Mouse (Mus musculus) CH12.LX (cell line): Measurements from ENCODE around the gene Eya2. TPM values are rescaled to one million over a fixed set of nuclear protein-coding genes. Genes with fewer than 3 reads are reported as not detected.

Experiments used
- DNase-seq: peaks from one replicate; pipeline ENCODE4 v3.0.0-alpha.2; 2013; ENCODE audit errors: extremely low read depth
- H3K27ac ChIP-seq: 2 replicates; pipeline ENCODE4 v1.5.1; 2012; ENCODE audit warnings: low read depth, mild to moderate bottlenecking, control low read depth, moderate library complexity; ENCODE audit not compliant: insufficient read depth
- H3K27me3 ChIP-seq: replicated peaks from 2 replicates; pipeline ENCODE3; 2012; ENCODE audit warnings: inconsistent platforms
- H3K36me3 ChIP-seq, 2 experiments: replicated peaks in 1 of 2; 2 replicates each; pipeline versions ENCODE3 to v1.6.1; 2012; ENCODE audit warnings: inconsistent platforms in 1 of 2, low read length in 1 of 2, mild to moderate bottlenecking in 1 of 2, mixed read lengths in 1 of 2, moderate library complexity in 1 of 2; ENCODE audit not compliant: control insufficient read depth in 1 of 2, insufficient read depth in 1 of 2
- H3K4me1 ChIP-seq, 2 experiments: 2 replicates each; pipeline ENCODE4 v1.6.1; 2012; ENCODE audit warnings: inconsistent platforms in 1 of 2, moderate library complexity in 1 of 2; ENCODE audit not compliant: insufficient read depth in 2 of 2, control insufficient read depth in 1 of 2
- H3K4me2 ChIP-seq: 2 replicates; pipeline ENCODE4 v1.6.1; 2012; ENCODE audit warnings: low read depth, mild to moderate bottlenecking, control low read depth; ENCODE audit not compliant: poor library complexity, insufficient read depth, severe bottlenecking
- H3K4me3 ChIP-seq, 3 experiments: fragments of 150-350 bp in 1 of 3; sonication (generic) in 1 of 3; replicated peaks in 1 of 3; 2 replicates each; pipeline versions ENCODE3 to v1.5.1; 2011 to 2012; ENCODE audit warnings: low read depth in 2 of 3, low read length in 2 of 3, mild to moderate bottlenecking in 2 of 3, moderate library complexity in 2 of 3, control low read depth in 1 of 3, improper control_type of control experiment in 1 of 3, inconsistent platforms in 1 of 3, mixed read lengths in 1 of 3; ENCODE audit not compliant: poor library complexity in 1 of 3
- H3K79me2 ChIP-seq: replicated peaks from 2 replicates; pipeline ENCODE4 v1.6.1; 2012; ENCODE audit warnings: mild to moderate bottlenecking, moderate library complexity; ENCODE audit not compliant: control insufficient read depth, poor library complexity, insufficient read depth, severe bottlenecking; ENCODE audit errors: extremely low read depth
- H3K9ac ChIP-seq: 2 replicates; pipeline ENCODE4 v1.6.1; 2012; ENCODE audit warnings: low read depth, mild to moderate bottlenecking, control low read depth, moderate library complexity; ENCODE audit not compliant: insufficient read depth
- H3K9me3 ChIP-seq: replicated peaks from 2 replicates; pipeline ENCODE3; 2012; ENCODE audit warnings: low read length, inconsistent platforms, mixed read lengths
- CTCF ChIP-seq, 2 experiments: IDR thresholded peaks in 1 of 2; conservative IDR thresholded peaks in 1 of 2; 2 replicates each; pipeline ENCODE4 v1.5.1; 2011 to 2012; ENCODE audit warnings: low read depth in 2 of 2, low read length in 2 of 2, improper control_type of control experiment in 1 of 2, inconsistent platforms in 1 of 2, mild to moderate bottlenecking in 1 of 2, moderate library complexity in 1 of 2
- E2F4 ChIP-seq: IDR thresholded peaks from 2 replicates; pipeline ENCODE4 v1.6.1; 2011; ENCODE audit warnings: low read depth, low read length, improper control_type of control experiment; ENCODE audit not compliant: insufficient replicate concordance
- ETS1 ChIP-seq: conservative IDR thresholded peaks from 2 replicates; pipeline ENCODE4 v1.6.1; 2012; ENCODE audit warnings: low read depth, mild to moderate bottlenecking, inconsistent platforms, low read length, improper control_type of control experiment, moderate library complexity
- KAT2A ChIP-seq: IDR thresholded peaks from 2 replicates; pipeline ENCODE4 v1.6.1; 2012; ENCODE audit warnings: low read length, improper control_type of control experiment, inconsistent platforms; ENCODE audit not compliant: insufficient replicate concordance
- MAX ChIP-seq: IDR thresholded peaks from 2 replicates; pipeline ENCODE4 v1.6.1; 2011; ENCODE audit warnings: low read length, improper control_type of control experiment
- MYC ChIP-seq: IDR thresholded peaks from 2 replicates; pipeline ENCODE4 v1.6.1; 2011; ENCODE audit warnings: low read depth, mild to moderate bottlenecking, improper control_type of control experiment, low read length
- NELFE ChIP-seq: IDR thresholded peaks from 2 replicates; pipeline ENCODE4 v1.6.1; 2011; ENCODE audit warnings: low read depth, low read length, improper control_type of control experiment
- RAD21 ChIP-seq: IDR thresholded peaks from 2 replicates; pipeline ENCODE4 v1.6.1; 2011; ENCODE audit warnings: low read depth, mild to moderate bottlenecking, low read length, improper control_type of control experiment, moderate library complexity
- RCOR1 ChIP-seq: conservative IDR thresholded peaks from 2 replicates; pipeline ENCODE4 v1.6.1; 2012; ENCODE audit warnings: low read depth, mild to moderate bottlenecking, inconsistent platforms, low read length, improper control_type of control experiment
- SMC3 ChIP-seq: IDR thresholded peaks from 2 replicates; pipeline ENCODE4 v1.6.1; 2011; ENCODE audit warnings: low read depth, low read length, improper control_type of control experiment
- TCF12 ChIP-seq: IDR thresholded peaks from 2 replicates; pipeline ENCODE4 v1.6.1; 2014; ENCODE audit warnings: low read depth, mild to moderate bottlenecking, inconsistent platforms, low read length, improper control_type of control experiment
- UBTF ChIP-seq: IDR thresholded peaks from 2 replicates; pipeline ENCODE4 v1.6.1; 2012; ENCODE audit warnings: low read depth, mild to moderate bottlenecking, inconsistent platforms, low read length, improper control_type of control experiment, moderate library complexity
- USF1 ChIP-seq: IDR thresholded peaks from 2 replicates; pipeline ENCODE4 v1.6.1; 2014; ENCODE audit warnings: low read depth, mild to moderate bottlenecking, inconsistent platforms, low read length, improper control_type of control experiment
- USF2 ChIP-seq: conservative IDR thresholded peaks from 2 replicates; pipeline ENCODE4 v1.6.1; 2011; ENCODE audit warnings: low read depth, low read length, improper control_type of control experiment
- ZNF384 ChIP-seq: IDR thresholded peaks from 2 replicates; pipeline ENCODE4 v1.6.1; 2012; ENCODE audit warnings: low read depth, low read length, improper control_type of control experiment, inconsistent platforms
- dilution Hi-C: fragments of 300-500 bp; cut with MboI; formaldehyde crosslinking; loops from 2 replicates; pipeline ENCODE4 v1.14.3; 2020; ENCODE audit warnings: low sequenced_read_pairs; ENCODE audit not compliant: extremely low pct_unique_long_range_greater_than_20kb, extremely low pct_ligation_motif_present
- in situ Hi-C: fragments of 300-500 bp; cut with MboI; formaldehyde crosslinking; loops from 3 replicates; pipeline ENCODE4 v1.14.3; 2019; ENCODE audit warnings: low sequenced_read_pairs, low pct_ligation_motif_present, low pct_unique_long_range_greater_than_20kb, mixed read lengths
- polyA plus RNA-seq: library from polyadenylated mRNA; unstranded; fragments of >175 nt; gene quantifications from 2 replicates; pipeline ENCODE4 v1.2.1, GENCODE M21; 2012; ENCODE audit warnings: low read depth; ENCODE audit not compliant: insufficient read length
- total RNA-seq, 2 experiments: library from RNA; depleted of rRNA; stranded (reverse); fragments of 300-350 nt in 1 of 2; fragments of >200 nt in 1 of 2; gene quantifications; 2 replicates each; pipeline ENCODE4 v1.2.3; 2012 to 2014

The Eya2 gene
- total and polyA plus RNA-seq, 3 experiments, result not detected

GRCm38 (mm10) chr2:165691016-165691415, 96.2 kb downstream of the Eya2 start:
- Histone ChIP-seq H3K27me3 (peaks cover 81% of the 10 kb centered on the region), H3K4me2 (no peak overlapping the region), H3K79me2 (no peaks in the 10 kb centered on the region), H3K27ac (no peak overlapping the region), H3K36me3 (no peaks in the 10 kb centered on the region), H3K4me3 (no peak overlapping the region), H3K9me3 (no peaks in the 10 kb centered on the region), H3K9ac (no peak overlapping the region), H3K4me1 (no peaks in the 10 kb centered on the region)
- DNase-seq, result peak; percentile 3
- in situ Hi-C loops (no loop called here), dilution Hi-C loops (no loop called here)
- TF ChIP-seq MYC, result no peak
- no peak for TF ChIP-seq USF1
- TF ChIP-seq NELFE, result no peak
- no peak for TF ChIP-seq RCOR1
- no peak for TF ChIP-seq USF2
- no peak for TF ChIP-seq UBTF
- TF ChIP-seq ETS1, result no peak
- no peak for TF ChIP-seq CTCF (conservative IDR thresholded peaks at IDR 0.05 in 1 of 2, IDR thresholded peaks at IDR 0.05 in 1 of 2; ENCODE audit: low read depth in 2 of 2, low read length in 2 of 2)

DNA sequence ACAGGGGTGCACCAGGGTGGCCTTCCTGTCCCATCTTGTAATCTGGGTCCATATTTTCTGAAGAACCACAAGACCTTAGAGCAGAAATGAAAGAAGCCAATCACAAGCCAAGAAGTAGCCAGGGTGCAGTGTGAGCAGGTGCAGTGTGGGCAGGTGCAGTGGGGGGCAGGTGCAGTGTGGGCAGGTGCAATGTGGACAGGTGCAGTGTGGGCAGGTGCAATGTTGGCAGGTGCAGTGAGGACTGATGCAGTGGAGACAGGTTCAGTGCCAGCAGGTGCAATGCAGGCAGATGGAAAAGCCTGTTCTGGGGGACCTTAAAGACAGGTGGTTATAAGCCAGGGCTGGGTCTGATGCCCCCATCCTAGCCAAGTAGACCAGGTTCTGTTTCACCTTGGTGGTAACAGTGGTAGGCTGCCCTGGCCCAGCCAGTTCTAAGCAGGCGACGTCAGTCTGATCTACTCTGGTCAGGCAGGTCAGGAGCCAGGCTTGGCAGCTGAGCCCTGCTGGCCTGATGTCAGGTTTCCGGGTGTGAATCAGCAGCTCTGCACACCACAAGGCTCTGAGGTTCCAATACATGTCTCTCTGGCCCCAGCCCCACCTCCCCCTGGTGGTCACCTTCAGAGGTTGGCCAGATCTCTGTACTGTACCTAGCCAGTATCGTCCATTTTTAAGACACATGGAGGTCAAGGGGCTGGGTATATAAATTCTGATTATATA, 98.3 kb downstream of the Eya2 start:
- Histone ChIP-seq H3K36me3 (no peaks in the 10 kb centered on the region), H3K4me3 (no peak overlapping the region), H3K9me3 (no peaks in the 10 kb centered on the region), H3K4me2 (no peak overlapping the region), H3K79me2 (no peaks in the 10 kb centered on the region), H3K27me3 (peaks cover 83% of the 10 kb centered on the region), H3K9ac (no peak overlapping the region), H3K4me1 (no peaks in the 10 kb centered on the region), H3K27ac (no peak overlapping the region)
- peak; percentile 7 for DNase-seq
- TF ChIP-seq UBTF (no peak), MAX (no peak), RAD21 (peak; percentile 9), E2F4 (no peak), ZNF384 (no peak), KAT2A (no peak), SMC3 (peak; percentile 49), TCF12 (no peak), CTCF (conservative IDR thresholded peaks at IDR 0.05 in 1 of 2, IDR thresholded peaks at IDR 0.05 in 1 of 2; ENCODE audit: low read depth in 2 of 2, low read length in 2 of 2) (peak in 1 of 2 experiments; percentile 44; a peak in 2 of 4 replicates)
- in situ Hi-C loops (no loop called here), dilution Hi-C loops (no loop called here)
